Mouse (Mus musculus) hindbrain, postnatal 0 days (tissue): ENCODE data around the gene Gm28043. TPM values are rescaled to one million over a fixed set of nuclear protein-coding genes. Genes with fewer than 3 reads are reported as not detected.

Experiments
- ATAC-seq: fragments of 200-750 bp; cut with Nextera tagmentation; 2 replicates; pipeline ENCODE4 v1.8.0; 2017; ENCODE audit warnings: mild to moderate bottlenecking, moderate TSS enrichment, moderate library complexity
- DNase-seq: peaks from one replicate; pipeline ENCODE4 v3.0.0-alpha.2; 2015; ENCODE audit warnings: low spot score
- H3K27ac ChIP-seq: fragments of 300-500 bp; sonication (generic); 2 replicates; pipeline ENCODE4 v1.5.1; 2014; ENCODE audit warnings: mild to moderate bottlenecking
- H3K27me3 ChIP-seq: fragments of 300-500 bp; sonication (generic); 2 replicates; pipeline ENCODE4 v1.6.1; 2014; ENCODE audit warnings: low read length, mixed read lengths; ENCODE audit not compliant: insufficient read depth
- H3K36me3 ChIP-seq: fragments of 300-500 bp; sonication (generic); 2 replicates; pipeline ENCODE4 v1.6.1; 2014; ENCODE audit warnings: low read length, mixed read lengths; ENCODE audit not compliant: insufficient read depth
- H3K4me1 ChIP-seq: fragments of 300-500 bp; sonication (generic); 2 replicates; pipeline ENCODE4 v1.6.1; 2014; ENCODE audit warnings: antibody characterized with exemption, low read length, mixed read lengths; ENCODE audit not compliant: insufficient read depth
- H3K4me2 ChIP-seq: fragments of 300-500 bp; sonication (generic); 2 replicates; pipeline ENCODE4 v1.6.1; 2014; ENCODE audit warnings: low read depth, mild to moderate bottlenecking, low read length, moderate library complexity, mixed read lengths
- H3K4me3 ChIP-seq: fragments of 300-500 bp; sonication (generic); 2 replicates; pipeline ENCODE4 v1.5.1; 2014; ENCODE audit warnings: low read length
- H3K9ac ChIP-seq: fragments of 300-500 bp; sonication (generic); replicated peaks from 2 replicates; pipeline ENCODE4 v1.6.1; 2014; ENCODE audit warnings: mild to moderate bottlenecking, low read length, moderate library complexity, mixed read lengths
- H3K9me3 ChIP-seq: fragments of 300-500 bp; sonication (generic); 2 replicates; pipeline ENCODE4 v1.6.1; 2016; ENCODE audit warnings: low read length, mixed read lengths
- CTCF ChIP-seq: IDR thresholded peaks from 2 replicates; pipeline ENCODE4 v1.5.1; 2016; ENCODE audit warnings: antibody characterized with exemption, control low read depth, low read depth
- WGBS: fragments of 180-500 bp; shearing (Covaris S2); extraction: QIAGEN DNeasy Blood & Tissue Kit; methylation state at CpG from one replicate; pipeline ENCODE4 v1.1.7; 2014; 5-methylcytosine and 5-hydroxymethylcytosine counted together
- polyA plus RNA-seq: library from polyadenylated mRNA; unstranded; fragments of >200 nt; fragmentation: Nextera tagmentation; extraction: Ambion mirVana; gene quantifications from 2 replicates; pipeline ENCODE4 v1.2.1, GENCODE M21; 2015
- total RNA-seq: library from RNA; depleted of rRNA; stranded (reverse); fragments of >200 nt; gene quantifications from 2 replicates; pipeline ENCODE4 v1.2.3, GENCODE M21; 2014

Gene Gm28043
- total and polyA plus RNA-seq, 2 experiments from 2014 or later = 1.9 to 2.6 TPM

GRCm38 (mm10) chr17:29671021-29671420 lies 56.3 kb downstream of the Gm28043 start:
- H3K36me3 ChIP-seq = peaks cover 35% of the 10 kb centered on the region
- H3K9me3 ChIP-seq = no peaks in the 10 kb centered on the region
- no peak for ATAC-seq
- TF ChIP-seq CTCF = no peak
- H3K9ac ChIP-seq = no peak overlapping the region
- no peak overlapping the region for H3K4me3 ChIP-seq
- H3K27me3 ChIP-seq = no peaks in the 10 kb centered on the region
- 29% methylated on average over 2 of the region's 2 CpGs for WGBS
- H3K4me1 ChIP-seq = peaks cover 5% of the 10 kb centered on the region; the same call in 1 of the 2 replicates
- no peak overlapping the region for H3K27ac ChIP-seq
- DNase-seq = peak; percentile 21
- no peak overlapping the region for H3K4me2 ChIP-seq

DNA sequence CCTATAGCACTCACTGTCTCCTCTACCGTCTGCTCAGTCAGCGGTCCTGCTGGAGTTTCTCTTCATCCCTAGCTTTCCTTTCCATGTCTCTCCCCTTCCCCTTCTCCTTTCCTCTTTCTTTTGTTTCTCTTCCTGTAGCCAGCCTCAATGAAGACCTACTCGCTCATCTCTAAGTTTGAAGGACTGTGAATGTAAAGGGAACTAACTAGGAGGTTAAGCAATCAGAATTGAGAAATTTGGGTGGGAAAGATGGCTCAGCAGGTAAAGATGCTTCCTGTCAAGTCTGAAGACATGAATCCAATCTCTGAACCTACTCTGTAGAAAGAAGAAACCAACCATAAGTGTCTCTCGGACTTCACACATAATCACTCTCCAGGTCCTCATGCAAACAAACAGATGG lies 58.6 kb downstream of the Gm28043 start:
- Histone ChIP-seq H3K9me3 (no peaks in the 10 kb centered on the region), H3K4me3 (no peak overlapping the region), H3K9ac (no peak overlapping the region), H3K27ac (no peak overlapping the region), H3K36me3 (peaks cover 48% of the 10 kb centered on the region), H3K4me2 (no peak overlapping the region), H3K27me3 (no peaks in the 10 kb centered on the region), H3K4me1 (peaks cover 2% of the 10 kb centered on the region; the same call in 1 of the 2 replicates)
- DNase-seq (no peak), ATAC-seq (no peak)
- 95% methylated on average over 4 of the region's 4 CpGs for WGBS
- TF ChIP-seq CTCF = no peak

GRCm38 (mm10) chr17:29678526-29678925 lies 63.9 kb downstream of the Gm28043 start:
- WGBS = 84% methylated on average over 8 of the region's 8 CpGs
- Histone ChIP-seq H3K4me2 (no peak overlapping the region), H3K9ac (no peak overlapping the region), H3K27me3 (no peaks in the 10 kb centered on the region), H3K4me3 (no peak overlapping the region), H3K36me3 (peaks cover 57% of the 10 kb centered on the region), H3K4me1 (peaks cover 6% of the 10 kb centered on the region; the same call in 1 of the 2 replicates), H3K9me3 (no peaks in the 10 kb centered on the region), H3K27ac (no peak overlapping the region)
- TF ChIP-seq CTCF = no peak
- DNase-seq = no peak
- no peak for ATAC-seq

- Histone ChIP-seq H3K4me3 (no peak overlapping the region), H3K27me3 (no peaks in the 10 kb centered on the region), H3K27ac (no peak overlapping the region), H3K4me2 (no peak overlapping the region), H3K36me3 (peaks cover 53% of the 10 kb centered on the region), H3K4me1 (peaks cover 6% of the 10 kb centered on the region; the same call in 1 of the 2 replicates), H3K9ac (no peak overlapping the region), H3K9me3 (no peaks in the 10 kb centered on the region)
- DNase-seq (no peak), ATAC-seq (no peak)
- 76% methylated on average over 6 of the region's 6 CpGs for WGBS
- TF ChIP-seq CTCF = no peak
These were observed 64.5 kb downstream of the Gm28043 start for GRCm38 (mm10) chr17:29679038-29679767.

GRCm38 (mm10) chr17:29680174-29680573 lies 65.5 kb downstream of the Gm28043 start:
- Histone ChIP-seq H3K36me3 (peaks cover 50% of the 10 kb centered on the region), H3K27me3 (no peaks in the 10 kb centered on the region), H3K4me3 (no peak overlapping the region), H3K9me3 (no peaks in the 10 kb centered on the region), H3K27ac (no peak overlapping the region; the same call in 1 of the 2 replicates), H3K4me2 (no peak overlapping the region), H3K4me1 (peaks cover 6% of the 10 kb centered on the region; the same call in 1 of the 2 replicates), H3K9ac (no peak overlapping the region)
- 45% methylated on average over 2 of the region's 2 CpGs for WGBS
- DNase-seq = peak; percentile 90
- TF ChIP-seq CTCF = no peak
- peak; percentile 89 for ATAC-seq

GRCm38 (mm10) chr17:29680921-29681320 lies 66.2 kb downstream of the Gm28043 start:
- H3K9ac ChIP-seq = no peak overlapping the region
- H3K4me1 ChIP-seq = peaks cover 6% of the 10 kb centered on the region; the same call in 1 of the 2 replicates
- no peak overlapping the region for H3K4me3 ChIP-seq
- WGBS = 83% methylated on average over 2 of the region's 2 CpGs
- H3K27ac ChIP-seq = no peak overlapping the region; the same call in 1 of the 2 replicates
- H3K4me2 ChIP-seq = no peak overlapping the region
- no peaks in the 10 kb centered on the region for H3K27me3 ChIP-seq
- H3K36me3 ChIP-seq = peaks cover 48% of the 10 kb centered on the region
- no peak for DNase-seq
- TF ChIP-seq CTCF = no peak
- H3K9me3 ChIP-seq = no peaks in the 10 kb centered on the region
- no peak for ATAC-seq

DNA sequence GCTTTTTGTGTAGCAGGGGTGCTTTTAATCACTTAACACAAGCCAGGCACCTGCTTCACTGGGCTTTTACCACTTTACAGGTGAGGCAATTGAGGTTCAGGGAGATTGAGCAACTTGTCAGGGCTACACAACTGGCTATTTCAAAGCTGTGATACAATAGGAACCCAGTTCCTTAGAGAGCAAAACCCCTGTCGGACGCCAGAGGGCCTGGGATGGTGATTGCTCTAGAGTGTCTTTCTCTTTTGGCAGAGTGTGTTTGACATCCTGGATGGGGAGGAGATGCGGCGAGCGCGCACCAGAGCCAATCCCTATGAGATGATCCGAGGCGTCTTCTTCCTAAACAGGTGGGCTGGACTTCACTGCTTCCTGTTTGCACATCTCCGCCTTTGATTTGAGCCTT lies 67.0 kb downstream of the Gm28043 start:
- no peak overlapping the region for H3K9ac ChIP-seq
- no peak for DNase-seq
- peaks cover 45% of the 10 kb centered on the region for H3K36me3 ChIP-seq
- no peaks in the 10 kb centered on the region for H3K27me3 ChIP-seq
- no peak overlapping the region for H3K4me3 ChIP-seq
- no peak overlapping the region for H3K27ac ChIP-seq
- whole genome bisulfite sequencing = 94% methylated on average over 9 of the region's 9 CpGs
- no peak for TF ChIP-seq CTCF
- no peaks in the 10 kb centered on the region for H3K9me3 ChIP-seq
- no peak for ATAC-seq
- peaks cover 6% of the 10 kb centered on the region; the same call in 1 of the 2 replicates for H3K4me1 ChIP-seq
- H3K4me2 ChIP-seq = no peak overlapping the region
